Mouse (Mus musculus): Measurements from ENCODE around the gene Stard9. TPM values are rescaled to one million over a fixed set of nuclear protein-coding genes. Genes with fewer than 3 reads are reported as not detected.

Gene Stard9
- total and polyA plus RNA-seq, 3 experiments, result 0.50 to 1.1 TPM; not detected in 1

DNA sequence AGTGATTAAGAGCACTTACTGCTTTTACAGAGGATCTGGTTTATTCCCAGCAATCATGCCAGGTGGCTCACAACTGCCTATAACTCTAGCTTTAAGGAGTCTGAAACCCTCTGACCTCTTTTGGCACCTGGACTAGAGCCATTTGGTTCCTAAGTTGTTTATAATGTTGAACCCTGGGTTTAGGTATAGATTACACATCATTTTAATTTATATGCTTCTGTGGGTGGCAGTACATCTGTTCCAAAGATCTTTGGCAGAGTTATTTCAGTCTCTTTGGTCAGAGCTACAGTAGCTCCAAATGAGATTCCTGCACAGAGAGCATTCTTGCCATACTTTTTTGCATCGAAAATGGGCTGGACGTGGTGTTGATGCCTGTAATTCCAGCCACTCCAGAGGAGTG, 31.2 kb upstream of the Stard9 start:
- Histone ChIP-seq H3K79me2 (ENCODE audit: control insufficient read depth, insufficient read depth, low read length, poor library complexity) (no peaks in the 10 kb centered on the region), H3K9ac (ENCODE audit: control insufficient read depth, low read depth, low read length, poor library complexity, severe bottlenecking) (no peak overlapping the region), H3K4me1 (ENCODE audit: control insufficient read depth in 1 of 2, insufficient read depth in 2 of 2, low read length in 2 of 2) (no peaks in the 10 kb centered on the region; a peak in 1 of 4 replicates), H3K27ac (ENCODE audit: control insufficient read depth, low read depth, low read length) (no peak overlapping the region), H3K9me3 (replicated peaks; ENCODE audit: insufficient read depth, low read length) (no peaks in the 10 kb centered on the region), H3K36me3 (ENCODE audit: control insufficient read depth in 1 of 2, insufficient read depth in 2 of 2, low read length in 2 of 2) (peaks cover 7 to 48% of the 10 kb centered on the region in 2 experiments), H3K4me3 (ENCODE audit: control insufficient read depth in 1 of 2, insufficient read depth in 1 of 2, low read depth in 2 of 2, low read length in 2 of 2) (no peak overlapping the region), H3K27me3 (ENCODE audit: control insufficient read depth in 1 of 2, insufficient read depth in 2 of 2, low read length in 2 of 2) (no peaks in the 10 kb centered on the region)
- TF ChIP-seq TBP (IDR thresholded peaks at IDR 0.05; ENCODE audit: low read depth, low read length) (no peak), CTCF (IDR thresholded peaks at IDR 0.05 in 2 of 3, conservative IDR thresholded peaks at IDR 0.05 in 1 of 3; ENCODE audit: control insufficient read depth in 1 of 3, insufficient read depth in 1 of 3, low read depth in 2 of 3, low read length in 3 of 3, poor library complexity in 1 of 3, severe bottlenecking in 1 of 3) (no peak), ELF1 (IDR thresholded peaks at IDR 0.05; ENCODE audit: low read depth, low read length) (no peak), MAFK (IDR thresholded peaks at IDR 0.05; ENCODE audit: borderline replicate concordance, low read depth, low read length) (no peak), ETS1 (IDR thresholded peaks at IDR 0.05; ENCODE audit: low read depth, low read length) (no peak), UBTF (IDR thresholded peaks at IDR 0.05; ENCODE audit: borderline replicate concordance, insufficient read depth, low read depth, low read length) (no peak), POLR2A (IDR thresholded peaks at IDR 0.05; ENCODE audit: control insufficient read depth in 1 of 2, insufficient read depth in 1 of 2, low read depth in 1 of 2, low read length in 2 of 2, poor library complexity in 1 of 2) (no peak), TAL1 (IDR thresholded peaks at IDR 0.05; ENCODE audit: low read length) (no peak), MAX (IDR thresholded peaks at IDR 0.05; ENCODE audit: low read length) (no peak), GABPA (IDR thresholded peaks at IDR 0.05; ENCODE audit: low read depth, low read length) (no peak), EP300 (IDR thresholded peaks at IDR 0.05; ENCODE audit: low read depth in 1 of 2, low read length in 2 of 2) (no peak), USF2 (IDR thresholded peaks at IDR 0.05; ENCODE audit: borderline replicate concordance in 1 of 2, insufficient read depth in 1 of 2, low read depth in 1 of 2, low read length in 2 of 2) (no peak), SMC3 (IDR thresholded peaks at IDR 0.05; ENCODE audit: low read depth, low read length) (no peak), RCOR1 (IDR thresholded peaks at IDR 0.05; ENCODE audit: low read depth, low read length) (no peak), ZNF384 (IDR thresholded peaks at IDR 0.05; ENCODE audit: low read depth, low read length) (no peak), ZMIZ1 (IDR thresholded peaks at IDR 0.05; ENCODE audit: low read depth, low read length) (no peak), CHD1 (IDR thresholded peaks at IDR 0.05; ENCODE audit: low read depth, low read length) (no peak), SIN3A (IDR thresholded peaks at IDR 0.05; ENCODE audit: low read length) (no peak), BHLHE40 (IDR thresholded peaks at IDR 0.05; ENCODE audit: borderline replicate concordance, low read depth, low read length) (no peak)
- no peak for DNase-seq (ENCODE audit: low read depth, low spot score)

DNA sequence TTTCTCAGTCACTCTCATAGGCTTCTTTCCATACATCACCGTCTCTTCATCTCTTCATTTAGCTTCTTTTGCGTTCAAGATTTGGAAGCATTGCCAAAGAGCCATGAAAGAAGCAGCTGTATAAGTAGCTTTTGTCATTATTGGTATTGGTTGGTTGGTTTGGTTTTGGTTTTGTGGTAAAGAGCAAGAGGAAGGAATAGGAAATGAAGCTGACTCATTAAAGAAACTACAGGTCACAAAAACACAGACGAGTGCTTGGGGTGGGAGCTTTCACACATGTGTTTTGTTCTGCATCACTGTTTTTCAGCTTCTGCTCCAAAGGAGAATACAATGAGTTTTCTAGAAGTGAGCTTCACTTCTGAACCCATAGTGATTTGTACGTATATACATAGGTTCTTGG, 29.4 kb upstream of the Stard9 start:
- TF ChIP-seq ELF1 (IDR thresholded peaks at IDR 0.05; ENCODE audit: low read depth, low read length) (no peak), GATA1 (IDR thresholded peaks at IDR 0.05; ENCODE audit: low read depth, low read length) (no peak)

More for the DNA sequence above, 29.4 kb upstream of the Stard9 start:
- no peak overlapping the region for H3K9ac ChIP-seq (ENCODE audit: control insufficient read depth, low read depth, low read length, poor library complexity, severe bottlenecking)
- no peak overlapping the region for H3K4me3 ChIP-seq (ENCODE audit: control insufficient read depth in 1 of 2, insufficient read depth in 1 of 2, low read depth in 2 of 2, low read length in 2 of 2)
- H3K79me2 ChIP-seq (ENCODE audit: control insufficient read depth, insufficient read depth, low read length, poor library complexity), result no peaks in the 10 kb centered on the region
- no peak overlapping the region for H3K27ac ChIP-seq (ENCODE audit: control insufficient read depth, low read depth, low read length)
- peaks cover 2 to 40% of the 10 kb centered on the region in 2 experiments for H3K36me3 ChIP-seq (ENCODE audit: control insufficient read depth in 1 of 2, insufficient read depth in 2 of 2, low read length in 2 of 2)
- H3K9me3 ChIP-seq (replicated peaks; ENCODE audit: insufficient read depth, low read length), result no peaks in the 10 kb centered on the region
- H3K27me3 ChIP-seq (ENCODE audit: control insufficient read depth in 1 of 2, insufficient read depth in 2 of 2, low read length in 2 of 2), result no peaks in the 10 kb centered on the region
- DNase-seq (ENCODE audit: low read depth, low spot score), result no peak
- no peaks in the 10 kb centered on the region for H3K4me1 ChIP-seq (ENCODE audit: control insufficient read depth in 1 of 2, insufficient read depth in 2 of 2, low read length in 2 of 2)
